ENCODE assay signal across 22 mouse cellular contexts in genomic region chr17:13131710-13132109, GRCm38 (mm10). TPM values are rescaled to one million over a fixed set of nuclear protein-coding genes. Genes with fewer than 3 reads are reported as not detected.
"Had no signal": no experiment of that assay in that cellular context is flagged by ENCODE, and none has a peak within 500 bp of the region (broad histone marks: within the 10 kb centered on the region; RNA-seq: fewer than 3 reads in every experiment).

TSS of gene Unc93a (minus strand) at chr17:13131810.

RNA-seq across cellular contexts. Expression of gene Unc93a, which starts in this region (rescaled TPM):
- polyA plus RNA-seq: limb, embryonic 10.5 days; limb, embryonic 11.5 days; limb, embryonic 12.5 days; liver, embryonic 11.5 days; liver, embryonic 12.5 days; liver, embryonic 13.5 days; liver, embryonic 14.5 days; liver, embryonic 15.5 days; liver, embryonic 16.5 days; liver, postnatal 0 days; lung, embryonic 14.5 days; lung, embryonic 15.5 days; lung, embryonic 16.5 days; lung, postnatal 0 days; macrophage; midbrain, embryonic 10.5 days; midbrain, embryonic 11.5 days; midbrain, embryonic 12.5 days; midbrain, embryonic 14.5 days; midbrain, embryonic 15.5 days; midbrain, embryonic 16.5 days; myocyte had no signal
